Mouse (Mus musculus): ENCODE data around the gene Bpifb5.

Bpifb5 gene

DNA sequence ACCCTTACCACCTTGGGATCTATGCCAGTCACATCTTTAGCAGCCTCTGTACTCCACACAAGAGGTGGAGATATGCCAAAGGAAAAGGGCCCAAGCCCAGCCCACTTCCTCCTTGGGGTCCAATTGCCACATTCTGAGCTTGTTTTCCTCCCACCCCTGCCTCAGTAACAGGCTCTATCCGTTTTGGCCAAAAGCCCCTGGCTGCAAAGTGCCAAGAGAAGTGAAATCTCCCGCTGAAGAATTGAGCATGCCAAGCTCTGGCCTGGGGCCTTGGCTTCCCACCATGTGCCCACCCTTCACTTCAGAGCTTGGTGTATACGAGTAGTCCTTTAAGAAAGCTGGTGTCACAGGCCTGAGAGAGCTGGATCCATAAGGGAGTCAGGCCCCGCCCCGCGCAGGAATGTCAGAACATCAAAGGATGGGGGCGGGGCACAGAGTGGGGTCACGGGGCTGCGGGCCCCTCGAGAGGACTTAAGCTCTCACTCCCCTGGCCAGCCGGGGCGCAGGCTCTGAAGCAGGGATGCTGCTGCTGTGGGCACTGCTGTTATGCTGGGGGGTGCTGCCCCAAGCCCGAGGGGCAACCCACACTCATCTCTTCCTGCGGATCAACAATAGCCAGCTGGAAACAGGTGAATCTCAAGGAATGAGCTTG is at the start of gene Bpifb5:
TSS of gene Bpifb5 (plus strand) at position 478 of the 652 bp plus-strand sequence.
- in situ Hi-C loops (cut with MboI, MseI): no loop called here

DNA sequence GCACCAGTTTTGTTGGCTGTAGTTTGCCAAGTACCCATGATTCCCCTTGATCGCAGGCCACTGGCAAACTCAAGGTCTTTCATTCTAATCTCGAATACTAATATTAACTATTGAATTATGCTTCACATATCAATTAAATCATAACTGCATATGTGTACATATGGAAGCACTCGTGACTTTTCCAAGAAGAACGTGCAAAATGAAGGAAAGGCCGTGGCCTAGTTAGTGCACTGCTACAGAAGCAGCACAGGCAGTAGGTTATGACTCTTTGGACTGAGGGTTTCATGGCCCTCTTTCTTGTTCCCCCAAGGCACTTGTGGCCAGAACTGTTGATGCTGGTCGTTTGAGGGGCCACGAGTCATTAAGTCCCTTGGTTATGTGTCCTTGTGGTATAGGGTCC is 41.6 kb upstream of the Bpifb5 start:
- in situ Hi-C loops (cut with MboI, MseI): loop anchor here in 1 of 2 experiments (25.0 kb wide), 1 partner anchor 645 kb away; the partner anchor contains the start of gene Nol4l

DNA sequence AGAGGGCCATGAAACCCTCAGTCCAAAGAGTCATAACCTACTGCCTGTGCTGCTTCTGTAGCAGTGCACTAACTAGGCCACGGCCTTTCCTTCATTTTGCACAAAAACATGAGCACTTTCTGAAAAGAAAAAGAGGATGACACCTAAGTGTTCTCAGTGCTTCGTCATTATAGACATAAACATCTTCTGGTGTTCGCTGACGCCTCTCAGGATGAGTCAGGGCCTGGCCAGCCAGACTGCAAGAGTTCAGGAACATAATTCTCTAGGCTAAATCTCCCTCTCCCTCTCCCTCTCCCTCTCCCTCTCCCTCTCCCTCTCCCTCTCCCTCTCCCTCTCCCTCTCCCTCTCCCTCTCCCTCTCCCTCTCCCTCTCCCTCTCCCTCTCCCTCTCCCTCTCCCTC is 40.5 kb upstream of the Bpifb5 start:
- in situ Hi-C loops (cut with MboI, MseI): loop anchor here in 1 of 2 experiments (25.0 kb wide), 1 partner anchor 646 kb away; the partner anchor contains the start of gene Nol4l

DNA sequence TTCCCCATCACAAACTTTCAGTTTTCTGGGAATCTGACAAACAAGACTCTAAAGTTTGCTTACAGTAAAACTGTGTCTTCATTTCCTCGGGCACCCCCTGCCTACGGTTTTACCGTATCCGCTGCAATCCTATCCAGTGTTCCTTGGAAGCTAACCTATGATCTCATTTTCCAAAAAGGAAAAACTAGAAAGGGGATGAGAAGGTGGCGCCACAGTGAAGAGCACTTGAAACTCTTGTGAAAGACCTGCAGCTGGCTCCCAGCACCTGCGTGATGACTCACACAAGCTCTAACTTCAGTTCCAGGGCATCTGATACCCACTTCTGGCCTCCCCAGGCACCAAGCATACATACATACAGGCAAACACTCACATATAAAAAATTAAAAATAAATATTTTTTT is 38.2 kb upstream of the Bpifb5 start:
- in situ Hi-C loops (cut with MboI, MseI): loop anchor here in 1 of 2 experiments (25.0 kb wide), 1 partner anchor 648 kb away; the partner anchor contains the start of gene Nol4l

DNA sequence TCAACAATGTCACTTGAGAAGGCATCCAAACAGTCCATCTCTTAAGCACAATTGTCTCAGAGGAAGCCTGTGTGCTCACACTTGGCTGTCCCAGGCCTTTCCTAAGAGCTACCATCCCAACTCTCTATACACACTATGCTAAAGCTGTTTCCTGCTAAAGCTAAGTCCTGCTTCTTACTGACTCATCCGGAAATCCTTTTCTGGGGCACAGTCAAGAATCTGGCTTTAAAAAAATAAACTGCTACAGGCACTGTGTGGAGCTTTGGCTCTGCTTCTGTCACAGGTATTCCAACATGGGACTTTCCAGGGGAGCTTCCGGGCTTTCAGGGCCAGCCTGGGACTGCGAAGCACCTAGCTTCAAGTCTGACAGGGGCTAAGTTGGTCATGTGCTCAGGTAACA is 37.8 kb upstream of the Bpifb5 start:
- in situ Hi-C loops (cut with MboI, MseI): loop anchor here in 1 of 2 experiments (25.0 kb wide), 1 partner anchor 648 kb away; the partner anchor contains the start of gene Nol4l

DNA sequence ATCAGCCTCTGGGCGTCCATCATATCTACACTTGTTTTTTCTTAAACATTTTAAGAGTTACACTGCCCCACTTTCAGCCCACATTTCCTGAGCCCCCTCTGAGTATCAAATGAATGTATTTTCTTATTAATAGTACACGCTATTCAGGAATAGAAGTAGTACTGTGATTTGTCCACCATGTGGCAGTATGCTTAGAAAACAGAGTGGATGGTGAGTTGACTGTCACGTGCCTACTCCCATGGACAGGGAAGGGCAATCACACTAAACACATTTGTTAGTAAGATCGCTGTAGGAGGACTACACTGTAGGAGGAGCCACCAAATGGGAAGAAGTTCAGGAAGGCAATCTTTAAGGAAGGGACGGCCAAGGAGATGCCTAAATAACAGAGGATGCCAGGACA is 36.1 kb upstream of the Bpifb5 start:
- in situ Hi-C loops (cut with MboI, MseI): loop anchor here in 1 of 2 experiments (25.0 kb wide), 1 partner anchor 650 kb away; the partner anchor contains the start of gene Nol4l

DNA sequence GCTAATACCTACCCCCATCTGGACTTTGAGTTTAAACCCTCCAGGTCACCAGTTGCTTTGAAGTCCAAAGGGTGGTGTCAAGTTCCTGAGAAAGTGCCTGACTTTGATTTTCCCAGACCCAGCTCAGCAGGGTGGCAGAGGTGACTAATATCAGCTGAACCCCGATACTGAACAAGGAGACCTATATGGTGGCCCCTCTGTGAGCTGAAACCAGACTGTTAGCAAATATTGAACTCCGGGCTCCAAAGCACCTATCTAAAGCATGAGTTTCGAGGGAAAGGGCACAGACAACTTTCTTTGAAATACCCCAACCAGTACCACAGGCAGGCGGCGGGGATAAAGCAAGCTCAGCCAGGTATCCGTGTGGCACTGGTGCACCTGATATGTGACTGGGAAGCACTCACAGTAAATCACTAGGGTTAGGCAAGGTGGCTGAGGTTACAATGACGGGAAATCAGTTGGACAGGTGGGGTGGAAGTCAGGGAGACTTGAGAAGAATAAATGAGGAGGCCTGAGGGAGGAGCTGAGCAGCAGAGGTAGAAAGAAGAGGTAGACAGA is 33.6 kb upstream of the Bpifb5 start:
- in situ Hi-C loops (cut with MboI, MseI): loop anchor here in 1 of 2 experiments (25.0 kb wide), 1 partner anchor 653 kb away; the partner anchor contains the start of gene Nol4l

DNA sequence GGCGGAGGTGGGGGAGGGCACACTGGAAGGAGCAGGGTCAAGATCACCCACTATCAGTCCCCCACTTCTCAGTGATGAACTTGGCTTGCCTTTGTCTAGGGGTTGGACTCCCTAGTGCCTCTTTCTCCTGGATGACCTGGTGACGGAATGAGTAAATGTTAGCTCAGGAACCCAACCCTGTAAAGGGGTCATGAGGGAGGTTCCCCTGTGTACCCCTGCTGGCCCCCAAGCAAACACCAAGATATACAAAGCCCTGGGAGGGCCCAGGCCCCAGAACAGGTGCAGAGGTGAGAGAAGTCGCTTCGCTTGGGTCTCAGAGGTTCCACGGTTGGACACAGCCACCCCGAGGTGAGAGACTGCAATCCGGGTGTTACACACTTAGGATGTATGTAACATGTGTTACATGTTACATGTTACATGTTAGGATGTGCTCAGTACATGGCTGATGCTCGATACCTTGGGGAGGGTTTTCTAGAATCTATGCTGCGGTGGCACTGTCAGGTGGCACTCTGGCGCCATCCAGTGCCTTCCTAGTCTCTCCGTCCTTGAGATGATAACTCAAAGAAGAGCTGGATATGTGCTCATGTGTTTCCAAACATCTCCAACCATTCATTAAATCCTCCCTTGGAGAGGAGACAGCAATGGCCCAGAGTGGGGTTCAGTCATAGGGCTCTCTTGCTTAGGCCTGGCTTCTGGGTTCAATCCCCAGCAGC is 32.8 kb upstream of the Bpifb5 start, which contains the start of gene Bpifb1:
TSS of gene Bpifb1 (plus strand) at position 273 of the 713 bp plus-strand sequence.
- in situ Hi-C loops (cut with MboI, MseI): loop anchor here in 1 of 2 experiments (25.0 kb wide), 1 partner anchor 653 kb away; the partner anchor contains the start of gene Nol4l

DNA sequence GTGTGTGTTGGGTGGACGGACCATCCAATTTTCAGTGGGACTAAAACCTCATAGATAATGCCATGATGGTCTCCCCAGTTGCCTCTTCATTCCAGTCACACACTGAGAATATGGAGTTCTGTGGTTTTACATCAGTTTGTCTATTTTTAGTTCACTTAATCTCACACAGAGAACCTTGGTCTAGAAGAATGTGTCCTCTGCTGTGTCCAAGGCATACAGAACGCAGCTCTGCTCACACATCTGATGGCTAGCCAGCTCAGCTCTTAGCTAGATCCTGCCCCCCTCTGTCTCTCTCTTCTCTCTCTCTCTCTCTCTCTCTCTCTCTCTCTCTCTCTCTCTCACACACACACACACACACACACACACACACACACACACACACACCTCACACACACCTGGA is 31.4 kb upstream of the Bpifb5 start:
- in situ Hi-C loops (cut with MboI, MseI): loop anchor here in 1 of 2 experiments (25.0 kb wide), 1 partner anchor 655 kb away; the partner anchor contains the start of gene Nol4l

DNA sequence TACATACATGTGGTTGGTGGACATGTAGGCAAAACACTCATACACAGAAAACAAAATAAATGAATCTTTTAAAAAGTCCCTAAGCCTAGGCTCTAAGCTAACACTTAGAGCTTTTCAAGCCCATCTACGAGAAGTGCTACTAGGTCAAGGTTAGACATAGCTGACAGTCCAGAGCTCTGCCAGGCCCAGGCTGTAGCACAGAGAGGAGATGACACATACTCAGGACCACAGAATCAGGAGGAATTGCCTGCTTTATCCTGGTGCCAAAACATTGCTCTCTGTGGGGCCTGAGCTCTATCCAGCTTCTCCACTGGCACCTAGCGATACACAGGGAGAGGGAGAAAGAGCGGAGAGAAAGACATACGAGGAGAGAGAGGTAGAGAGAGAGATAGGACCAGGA is 30.5 kb upstream of the Bpifb5 start:
- in situ Hi-C loops (cut with MboI, MseI): loop anchor here in 1 of 2 experiments (25.0 kb wide), 1 partner anchor 656 kb away; the partner anchor contains the start of gene Nol4l

DNA sequence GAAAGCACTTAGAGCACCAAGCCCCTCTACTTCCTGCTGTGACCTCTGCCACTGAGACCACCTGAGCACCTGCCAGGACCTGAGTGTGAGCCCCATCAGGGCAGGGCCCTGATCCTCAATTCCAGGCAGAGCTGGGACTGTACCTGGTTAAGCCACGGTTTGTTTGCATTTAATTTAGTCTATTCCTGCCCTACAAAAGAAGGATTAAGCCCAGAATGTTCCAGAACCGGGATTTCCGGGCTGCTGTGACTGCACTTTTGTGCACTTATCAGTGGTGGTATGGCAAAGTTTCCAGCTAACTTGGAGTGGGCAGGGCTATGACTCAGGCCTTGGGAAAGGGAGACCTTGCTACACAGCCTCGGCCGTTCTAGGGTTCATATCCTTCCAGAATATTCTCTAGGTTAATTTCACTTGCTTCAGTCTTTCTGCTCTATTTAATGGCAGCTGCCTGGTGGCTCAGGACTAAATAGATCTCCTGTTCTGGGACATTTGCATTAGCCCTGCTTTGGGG is 29.5 kb upstream of the Bpifb5 start:
- in situ Hi-C loops (cut with MboI, MseI): loop anchor here in 1 of 2 experiments (25.0 kb wide), 1 partner anchor 657 kb away; the partner anchor contains the start of gene Nol4l

DNA sequence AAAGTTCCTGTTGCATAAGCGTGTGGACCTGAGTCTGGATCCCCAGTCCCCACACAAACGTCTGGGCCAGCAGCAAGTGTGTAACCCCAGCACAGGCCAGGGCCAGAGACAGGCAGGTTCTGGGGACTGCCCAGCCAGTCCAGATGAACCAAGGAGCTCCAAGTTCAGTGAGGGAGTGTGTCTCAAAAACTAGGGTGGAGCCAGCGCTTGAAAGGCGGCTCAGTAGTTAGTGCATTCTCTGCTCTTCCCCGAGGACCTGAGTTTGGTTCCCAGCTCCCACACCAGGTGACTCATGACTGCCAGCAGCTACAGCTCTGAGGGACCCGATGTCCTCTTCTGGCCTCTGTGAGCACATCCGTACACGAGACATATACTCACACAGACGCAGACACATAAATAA is 26.5 kb upstream of the Bpifb5 start:
- in situ Hi-C loops (cut with MboI, MseI): loop anchor here in 1 of 2 experiments (25.0 kb wide), 1 partner anchor 660 kb away; the partner anchor contains the start of gene Nol4l

DNA sequence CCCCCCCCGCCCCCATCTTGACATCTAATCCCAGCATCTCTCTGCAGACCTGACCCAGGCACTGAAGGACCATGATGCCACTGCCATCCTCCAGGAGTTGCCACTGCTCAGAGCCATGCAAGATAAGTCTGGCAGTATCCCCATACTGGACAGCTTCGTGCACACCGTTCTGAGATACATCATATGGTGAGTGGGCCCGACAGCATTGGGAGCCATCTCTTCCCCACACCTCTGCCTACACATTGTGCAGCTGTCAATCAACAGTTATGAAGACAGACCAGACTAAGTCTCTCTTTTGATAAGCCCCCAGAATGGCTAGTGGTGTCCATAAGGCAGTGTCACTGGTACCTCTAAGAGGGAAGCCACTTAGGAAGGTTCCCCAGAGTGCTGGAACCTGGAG is 18.9 kb upstream of the Bpifb5 start:
- in situ Hi-C loops (cut with MboI, MseI): loop anchor here in 1 of 2 experiments (5.0 kb wide), 1 partner anchor 83 kb away; no protein-coding TSS in a partner anchor

DNA sequence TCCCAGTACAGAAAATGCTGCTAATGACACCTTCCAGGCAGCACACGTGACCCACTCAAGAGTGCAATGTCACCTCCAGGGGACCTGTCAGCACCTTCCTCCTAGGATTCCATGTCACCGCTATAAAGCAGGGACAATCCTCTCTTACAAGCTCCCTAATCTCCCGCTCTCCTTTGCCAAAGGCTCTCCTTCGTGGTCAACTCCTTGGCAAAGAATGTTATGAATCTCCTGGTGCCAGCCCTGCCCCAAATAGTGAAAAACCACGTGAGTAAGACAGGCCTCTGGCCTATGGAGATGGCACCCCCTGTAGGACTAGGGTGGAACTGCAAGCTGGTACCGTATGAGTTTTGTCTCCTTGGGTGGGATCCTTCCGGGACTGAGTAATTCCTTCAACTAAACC is 16.6 kb upstream of the Bpifb5 start:
- in situ Hi-C loops (cut with MboI, MseI): loop anchor here in 1 of 2 experiments (5.0 kb wide), 1 partner anchor 80 kb away; no protein-coding TSS in a partner anchor

DNA sequence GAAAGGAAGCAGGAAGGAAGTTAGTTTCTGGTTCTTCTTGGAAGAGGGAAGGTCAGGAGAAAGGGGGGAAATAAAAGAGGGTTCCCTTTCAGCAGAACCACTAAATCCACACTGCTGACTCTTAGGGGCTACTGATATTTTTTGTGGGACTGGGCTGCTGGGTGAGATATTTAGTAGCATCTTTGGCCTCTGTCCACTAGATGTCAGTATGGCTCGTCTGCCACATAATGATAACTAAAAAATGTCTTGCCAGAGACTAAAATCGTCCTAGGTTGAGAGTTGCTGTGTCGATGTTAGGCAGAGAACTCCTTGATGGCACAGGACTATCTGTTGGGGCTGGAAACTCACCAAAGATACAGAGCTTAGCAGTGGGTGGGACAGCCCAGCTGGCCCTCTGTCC is 14.4 kb upstream of the Bpifb5 start:
- in situ Hi-C loops (cut with MboI, MseI): loop anchor here in 1 of 2 experiments (5.0 kb wide), 1 partner anchor 78 kb away; no protein-coding TSS in a partner anchor

DNA sequence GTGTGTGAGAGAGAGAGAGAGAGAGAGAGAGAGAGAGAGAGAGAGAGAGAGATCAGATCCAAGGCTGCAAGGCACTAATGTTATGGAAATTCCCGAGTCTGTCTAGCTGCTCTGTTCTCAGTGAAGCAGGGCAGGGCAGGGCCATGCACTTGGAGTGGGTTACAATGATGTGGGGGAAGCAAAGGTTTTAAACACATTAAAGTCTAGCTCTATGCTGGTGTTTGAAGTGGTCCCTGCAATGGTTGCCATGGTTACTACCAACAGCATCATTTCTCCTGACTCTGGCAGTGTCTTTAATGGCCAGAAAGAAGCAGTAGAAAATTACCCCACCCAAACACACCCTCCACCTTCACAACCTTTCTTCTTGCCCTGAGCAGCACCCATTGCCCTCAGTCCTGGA is 12.4 kb upstream of the Bpifb5 start:
- in situ Hi-C loops (cut with MboI, MseI): loop anchor here in 1 of 2 experiments (5.0 kb wide), 2 partner anchors 81 to 166 kb away; no protein-coding TSS in a partner anchor

DNA sequence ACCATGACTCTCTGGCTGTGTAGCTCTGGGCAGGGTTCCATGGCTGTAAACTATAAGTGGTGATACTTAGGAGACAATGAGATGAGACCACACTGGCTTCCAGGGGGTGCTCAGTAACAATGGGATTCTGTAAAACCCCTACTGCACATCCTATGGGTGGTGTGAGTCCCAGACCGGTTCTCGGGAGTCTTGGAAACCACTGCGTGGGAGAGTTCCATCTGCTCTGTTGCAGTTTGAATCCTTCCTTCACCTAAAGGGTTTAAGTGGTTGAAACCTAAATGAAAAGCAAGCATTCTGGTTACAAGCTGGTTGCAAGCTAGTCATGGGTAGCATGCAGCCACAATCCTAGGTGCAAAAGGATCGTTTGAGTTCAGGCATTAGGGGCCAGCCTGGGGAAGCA is 11.7 kb upstream of the Bpifb5 start:
- in situ Hi-C loops (cut with MboI, MseI): loop anchor here in 1 of 2 experiments (5.0 kb wide), 2 partner anchors 80 to 165 kb away; no protein-coding TSS in a partner anchor

DNA sequence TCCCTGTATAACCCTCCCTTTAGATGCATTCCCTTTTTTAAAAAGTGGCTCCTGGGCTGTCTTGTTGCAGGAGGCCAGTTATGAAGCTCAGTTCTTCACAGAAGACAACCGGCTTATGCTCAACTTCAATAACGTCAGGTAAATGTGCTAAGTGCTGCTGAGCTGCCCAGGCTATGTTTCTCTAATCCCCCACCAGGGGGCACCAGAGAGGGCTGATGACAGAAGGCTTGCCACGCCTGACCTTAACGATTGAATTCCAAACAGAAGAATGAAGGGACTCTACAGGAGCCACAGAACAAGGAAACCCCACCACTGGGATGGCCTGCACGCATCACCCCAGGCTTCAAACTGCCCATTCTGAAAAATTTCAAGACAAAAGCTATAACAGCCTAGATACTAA is 8.4 kb upstream of the Bpifb5 start:
- in situ Hi-C loops (cut with MboI, MseI): no loop called here

DNA sequence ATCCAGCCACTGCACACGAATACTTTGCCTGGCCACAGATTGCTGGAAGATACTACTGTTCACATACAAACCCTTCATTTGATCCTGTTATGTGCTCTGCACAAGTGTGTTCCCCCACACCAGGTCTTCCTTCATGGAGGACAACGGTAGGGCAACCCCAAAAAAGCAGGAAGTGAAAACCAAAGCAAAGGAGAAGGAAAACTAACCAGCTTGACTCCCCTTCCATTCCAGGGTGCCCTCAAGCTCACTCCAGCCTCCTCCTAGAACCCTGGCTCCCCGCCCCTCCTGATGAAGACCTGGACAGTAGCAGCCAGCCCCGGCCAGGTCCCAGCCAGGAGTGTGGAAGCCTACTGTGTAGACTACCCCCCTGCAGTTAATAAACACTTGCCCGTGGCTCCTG is 3.6 kb upstream of the Bpifb5 start:
- in situ Hi-C loops (cut with MboI, MseI): no loop called here

DNA sequence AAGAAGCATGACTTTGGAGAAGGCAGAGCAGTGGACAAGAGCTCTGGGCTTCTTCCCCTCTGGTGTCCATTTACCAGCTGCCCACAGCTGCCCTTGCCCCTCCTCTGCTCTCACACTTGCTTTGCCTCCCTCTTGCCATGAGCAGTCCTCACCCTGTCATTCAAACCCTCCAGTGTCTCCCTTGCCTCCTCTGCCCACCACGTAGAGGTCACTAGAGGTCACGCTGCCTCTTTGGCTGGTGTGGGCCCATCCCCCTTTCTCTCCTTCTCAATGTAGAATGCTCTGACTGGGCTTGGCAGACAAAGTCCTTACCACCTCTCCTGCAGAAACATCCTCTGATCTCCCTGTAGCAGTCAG is 353 bp downstream of the Bpifb5 start:
- in situ Hi-C loops (cut with MboI, MseI): no loop called here

DNA sequence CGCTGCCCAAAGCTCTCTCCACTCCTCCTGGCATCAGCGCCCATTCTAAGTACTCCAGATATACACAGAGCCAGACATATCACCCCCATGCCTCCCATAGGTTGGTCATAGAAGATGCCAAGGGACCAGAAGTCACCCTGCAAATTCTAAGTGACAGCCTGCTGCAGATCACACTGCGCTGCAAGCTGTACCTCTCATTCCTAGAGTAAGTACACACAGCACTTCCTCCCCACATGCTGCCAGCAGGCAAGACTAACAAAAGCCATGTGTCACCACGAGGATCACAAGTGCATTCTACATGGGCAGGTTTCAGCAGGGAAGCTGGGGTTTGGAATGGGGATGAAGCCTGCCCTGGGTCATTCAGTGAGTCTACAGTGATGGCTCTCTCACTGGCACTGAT is 3.4 kb downstream of the Bpifb5 start:
- in situ Hi-C loops (cut with MboI, MseI): no loop called here
